Mouse (Mus musculus): ENCODE results near the gene Pbx2. TPM values are rescaled to one million over a fixed set of nuclear protein-coding genes. Genes with fewer than 3 reads are reported as not detected.

The Pbx2 gene
- polyA plus RNA-seq, 1 experiment from 2014 or later, result 8.5 TPM

- Histone ChIP-seq H3K4me3 (replicated peaks) (peak overlapping the region; percentile 71), H3K27me3 (replicated peaks) (no peaks in the 10 kb centered on the region), H3K4me1 (peaks cover 58% of the 10 kb centered on the region), H3K9ac (peak overlapping the region; percentile 91), H3K4me2 (peak overlapping the region; percentile 87), H3K36me3 (peaks cover 14% of the 10 kb centered on the region; the same call in 1 of the 2 replicates), H3K27ac (peak overlapping the region; percentile 96), H3K9me3 (no peaks in the 10 kb centered on the region)
- peak; percentile 12; the same call in 1 of the 2 replicates for ATAC-seq (ENCODE audit: insufficient read depth, low FRiP score, low read depth)
- WGBS, result 1% methylated on average over 31 of the region's 35 CpGs
Measured at GRCm38 (mm10) chr17:34591994-34592375, 919 bp downstream of the Pbx2 start.

- Histone ChIP-seq H3K4me1 (peaks cover 62% of the 10 kb centered on the region), H3K4me3 (replicated peaks) (peak overlapping the region; percentile 71), H3K27ac (peak overlapping the region; percentile 96), H3K27me3 (replicated peaks) (no peaks in the 10 kb centered on the region), H3K9me3 (no peaks in the 10 kb centered on the region), H3K4me2 (peak overlapping the region; percentile 87), H3K9ac (peak overlapping the region; percentile 91), H3K36me3 (peaks cover 14% of the 10 kb centered on the region; the same call in 1 of the 2 replicates)
- peak; percentile 8 for ATAC-seq (ENCODE audit: insufficient read depth, low FRiP score, low read depth)
- 1% methylated on average over 32 of the region's 32 CpGs for WGBS
Measured at GRCm38 (mm10) chr17:34592581-34593549, 1.8 kb downstream of the Pbx2 start.

GRCm38 (mm10) chr17:34593752-34594525 is 2.9 kb downstream of the Pbx2 start:
- Histone ChIP-seq H3K4me3 (replicated peaks) (peak overlapping the region; percentile 71), H3K27me3 (replicated peaks) (no peaks in the 10 kb centered on the region), H3K36me3 (peaks cover 14% of the 10 kb centered on the region; the same call in 1 of the 2 replicates), H3K4me2 (peak overlapping the region; percentile 87), H3K27ac (peak overlapping the region; percentile 96), H3K9ac (peak overlapping the region; percentile 91), H3K9me3 (no peaks in the 10 kb centered on the region), H3K4me1 (peaks cover 62% of the 10 kb centered on the region)
- ATAC-seq (ENCODE audit: insufficient read depth, low FRiP score, low read depth), result no peak
- WGBS, result 37% methylated on average over 33 of the region's 34 CpGs

- H3K27ac ChIP-seq, result no peak overlapping the region
- 63% methylated on average over 8 of the region's 8 CpGs for WGBS
- H3K27me3 ChIP-seq (replicated peaks), result no peaks in the 10 kb centered on the region
- peaks cover 20% of the 10 kb centered on the region for H3K36me3 ChIP-seq
- no peaks in the 10 kb centered on the region for H3K9me3 ChIP-seq
- ATAC-seq (ENCODE audit: insufficient read depth, low FRiP score, low read depth), result no peak
- H3K4me2 ChIP-seq, result no peak overlapping the region
- H3K4me3 ChIP-seq (replicated peaks), result no peak overlapping the region
- no peak overlapping the region for H3K9ac ChIP-seq
- peaks cover 41% of the 10 kb centered on the region for H3K4me1 ChIP-seq
Measured at GRCm38 (mm10) chr17:34596098-34596497, 5.0 kb downstream of the Pbx2 start.

GRCm38 (mm10) chr17:34597566-34598095 is 6.6 kb downstream of the Pbx2 start, which contains the start of gene Ager:
Gene Ager, plus strand, starts transcription at chr17:34597862.
- H3K9ac ChIP-seq, result 0 out of 2 replicates have a peak within 1 kb of the TSS, but pooled peaks have one; percentile 6
- no peak for ATAC-seq (ENCODE audit: insufficient read depth, low FRiP score, low read depth)
- peak within 1 kb of the TSS; percentile 31; the same call in 1 of the 2 replicates for H3K27ac ChIP-seq
- no peaks in the 10 kb centered on the region for H3K27me3 ChIP-seq (replicated peaks)
- H3K4me3 ChIP-seq (replicated peaks), result no peak within 1 kb of the TSS
- no peaks in the 10 kb centered on the region for H3K9me3 ChIP-seq
- peaks cover 44% of the 10 kb centered on the region for H3K4me1 ChIP-seq
- no peak within 1 kb of the TSS for H3K4me2 ChIP-seq
- peaks cover 26% of the 10 kb centered on the region for H3K36me3 ChIP-seq
- 14% methylated on average over 6 of the region's 6 CpGs for WGBS

GRCm38 (mm10) chr17:34599891-34600290 is 8.8 kb downstream of the Pbx2 start:
- Histone ChIP-seq H3K27me3 (replicated peaks) (no peaks in the 10 kb centered on the region), H3K9me3 (no peaks in the 10 kb centered on the region), H3K4me1 (peaks cover 42% of the 10 kb centered on the region), H3K4me3 (replicated peaks) (no peak overlapping the region), H3K27ac (no peak overlapping the region), H3K9ac (no peak overlapping the region), H3K4me2 (no peak overlapping the region), H3K36me3 (peaks cover 20% of the 10 kb centered on the region)
- no peak for ATAC-seq (ENCODE audit: insufficient read depth, low FRiP score, low read depth)
- WGBS, result 72% methylated on average over 9 of the region's 9 CpGs

- peak overlapping the region; percentile 88; the same call in 1 of the 2 replicates for H3K4me2 ChIP-seq
- 83% methylated on average over 12 of the region's 12 CpGs for WGBS
Measured at GRCm38 (mm10) chr17:34601796-34602195, 10.7 kb downstream of the Pbx2 start.

GRCm38 (mm10) chr17:34603375-34604060 is 12.5 kb downstream of the Pbx2 start, which contains the start of gene Rnf5:
Gene Rnf5, minus strand, starts transcription at chr17:34603690.
- peak; percentile 95 for ATAC-seq (ENCODE audit: insufficient read depth, low FRiP score, low read depth)
- Histone ChIP-seq H3K9me3 (no peaks in the 10 kb centered on the region), H3K27me3 (replicated peaks) (no peaks in the 10 kb centered on the region), H3K36me3 (peaks cover 15% of the 10 kb centered on the region), H3K9ac (peak within 1 kb of the TSS; percentile 67), H3K4me3 (replicated peaks) (peak within 1 kb of the TSS; percentile 80), H3K27ac (peak within 1 kb of the TSS; percentile 91), H3K4me2 (peak within 1 kb of the TSS; percentile 88), H3K4me1 (peaks cover 42% of the 10 kb centered on the region)
- WGBS, result under 1% methylated on average over 30 of the region's 30 CpGs

More at GRCm38 (mm10) chr17:34601796-34602195, 10.7 kb downstream of the Pbx2 start:
- Histone ChIP-seq H3K9me3 (no peaks in the 10 kb centered on the region), H3K27ac (no peak overlapping the region), H3K36me3 (peaks cover 12% of the 10 kb centered on the region), H3K4me3 (replicated peaks) (no peak overlapping the region), H3K27me3 (replicated peaks) (no peaks in the 10 kb centered on the region), H3K9ac (no peak overlapping the region), H3K4me1 (peaks cover 40% of the 10 kb centered on the region)
- no peak for ATAC-seq (ENCODE audit: insufficient read depth, low FRiP score, low read depth)

GRCm38 (mm10) chr17:34604061-34604508 is 13.0 kb downstream of the Pbx2 start, which contains the start of gene Agpat1:
Gene Agpat1, plus strand, starts transcription at chr17:34604262.
- H3K36me3 ChIP-seq, result peaks cover 15% of the 10 kb centered on the region
- H3K4me1 ChIP-seq, result peaks cover 42% of the 10 kb centered on the region
- H3K27me3 ChIP-seq (replicated peaks), result no peaks in the 10 kb centered on the region
- peak within 1 kb of the TSS; percentile 88 for H3K4me2 ChIP-seq
- WGBS, result 0% methylated on average over 34 of the region's 35 CpGs
- no peaks in the 10 kb centered on the region for H3K9me3 ChIP-seq
- peak within 1 kb of the TSS; percentile 67 for H3K9ac ChIP-seq
- peak within 1 kb of the TSS; percentile 91 for H3K27ac ChIP-seq
- peak within 1 kb of the TSS; percentile 80 for H3K4me3 ChIP-seq (replicated peaks)
- ATAC-seq (ENCODE audit: insufficient read depth, low FRiP score, low read depth), result peak; percentile 86

GRCm38 (mm10) chr17:34604511-34605237 is 13.6 kb downstream of the Pbx2 start:
- Histone ChIP-seq H3K9me3 (no peaks in the 10 kb centered on the region), H3K36me3 (peaks cover 15% of the 10 kb centered on the region), H3K4me1 (peaks cover 42% of the 10 kb centered on the region), H3K4me2 (peak overlapping the region; percentile 85), H3K4me3 (replicated peaks) (peak overlapping the region; percentile 80), H3K9ac (peak overlapping the region; percentile 13; the same call in 1 of the 2 replicates), H3K27me3 (replicated peaks) (no peaks in the 10 kb centered on the region), H3K27ac (peak overlapping the region; percentile 91)
- no peak for ATAC-seq (ENCODE audit: insufficient read depth, low FRiP score, low read depth)
- WGBS, result 15% methylated on average over 24 of the region's 24 CpGs
